ENCODE assay signal across 8 mouse cellular contexts in the genomic region with DNA sequence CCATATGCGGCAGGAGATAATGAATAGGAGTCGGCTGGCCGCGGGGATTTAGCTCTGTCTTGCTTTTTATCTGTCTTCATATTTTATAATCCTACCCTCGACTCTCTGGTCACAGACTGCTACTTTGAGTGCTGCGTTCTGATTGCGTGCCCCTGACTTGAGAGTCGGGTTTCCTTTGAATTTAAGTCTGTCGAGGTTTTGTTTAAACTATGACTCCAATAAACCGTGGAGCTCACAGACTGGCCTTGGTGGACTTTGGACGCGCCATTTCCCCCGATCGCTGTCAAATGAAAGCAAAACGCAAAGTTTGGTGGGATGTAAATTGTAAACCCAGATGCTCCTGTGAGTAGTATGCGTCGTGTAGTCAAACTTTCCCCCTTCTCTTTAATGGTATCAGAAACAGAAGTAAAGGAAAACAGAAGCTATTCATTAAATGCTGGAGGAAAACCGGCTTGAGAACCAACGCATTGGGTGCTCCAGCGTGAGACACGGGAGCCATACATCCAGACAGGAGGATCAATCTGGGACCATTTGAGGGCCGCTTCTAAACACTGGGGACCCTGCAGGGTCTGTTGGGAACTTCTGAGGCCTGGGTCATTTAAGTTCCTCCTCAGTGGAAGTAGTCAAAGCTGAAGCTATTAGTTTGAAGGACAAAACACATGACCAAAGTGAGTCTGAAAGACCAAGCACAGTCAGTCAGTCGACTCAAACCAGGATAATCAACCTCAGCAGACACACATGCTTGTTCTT. TPM values are rescaled to one million over a fixed set of nuclear protein-coding genes. Genes with fewer than 3 reads are reported as not detected.
DNase-seq lines count a peak whose midpoint lies in the region; ATAC-seq and TF ChIP-seq lines count a peak whose summit lies in the region.

No protein-coding gene starts in this region.

- no peaks in the 10 kb centered on the region for H3K36me3 ChIP-seq in lung, postnatal 0 days (ENCODE audit: insufficient read depth, low read length)
- peaks cover 20% of the 10 kb centered on the region for H3K36me3 ChIP-seq in forebrain, embryonic 10.5 days (replicated peaks)
- H3K36me3 ChIP-seq in limb, embryonic 13.5 days: no peaks in the 10 kb centered on the region
- H3K36me3 ChIP-seq in stomach, embryonic 15.5 days: no peaks in the 10 kb centered on the region

- 0 out of 2 replicates have a peak, but pooled peaks cover 8% of the 10 kb centered on the region for H3K4me1 ChIP-seq in lung, postnatal 0 days (ENCODE audit: insufficient read depth, low read depth, low read length)
- peaks cover 46% of the 10 kb centered on the region for H3K4me1 ChIP-seq in forebrain, embryonic 10.5 days
- H3K4me1 ChIP-seq in limb, embryonic 13.5 days: peaks cover 30% of the 10 kb centered on the region
- peaks cover 8% of the 10 kb centered on the region for H3K4me1 ChIP-seq in stomach, embryonic 15.5 days

- no peak for TF ChIP-seq EP300 in lung, postnatal 0 days (IDR thresholded peaks at IDR 0.05)

- TF ChIP-seq CTCF in lung, postnatal 0 days (IDR thresholded peaks at IDR 0.05): no peak

- peak; percentile 29 for ATAC-seq in lung, postnatal 0 days
- no peak; the same call in 1 of the 2 replicates for ATAC-seq in limb, embryonic 13.5 days (ENCODE audit: low FRiP score, low read depth)
- ATAC-seq in stomach, embryonic 15.5 days (ENCODE audit: insufficient read depth, low FRiP score, low read depth): peak; percentile 16

- H3K9ac ChIP-seq in lung, postnatal 0 days (replicated peaks; ENCODE audit: low read depth): peak overlapping the region; percentile 83; the same call in 1 of the 2 replicates
- peak overlapping the region; percentile 95 for H3K9ac ChIP-seq in limb, embryonic 13.5 days
- peak overlapping the region; percentile 49 for H3K9ac ChIP-seq in stomach, embryonic 15.5 days

- H3K9me3 ChIP-seq in lung, postnatal 0 days (ENCODE audit: low read length): no peaks in the 10 kb centered on the region
- no peaks in the 10 kb centered on the region for H3K9me3 ChIP-seq in forebrain, embryonic 10.5 days
- H3K9me3 ChIP-seq in limb, embryonic 13.5 days: no peaks in the 10 kb centered on the region
- no peaks in the 10 kb centered on the region for H3K9me3 ChIP-seq in stomach, embryonic 15.5 days

- peak; percentile 46 for DNase-seq in lung, postnatal 0 days (ENCODE audit: low spot score)
- DNase-seq in lung, postnatal 25 days (ENCODE audit: low spot score): no peak
- DNase-seq in forebrain, embryonic 10.5 days (ENCODE audit: extremely low spot score, low spot score): no peak
- no peak for DNase-seq in layer of hippocampus, adult 11-12 months (ENCODE audit: low spot score)
- no peak for DNase-seq in cerebellum, postnatal 25 days
- DNase-seq in lung, postnatal 10 days: no peak

- peak overlapping the region; percentile 93 for H3K4me3 ChIP-seq in lung, postnatal 0 days (ENCODE audit: low read depth, low read length)
- peak overlapping the region; percentile 91 for H3K4me3 ChIP-seq in forebrain, embryonic 10.5 days
- peak overlapping the region; percentile 91 for H3K4me3 ChIP-seq in limb, embryonic 13.5 days
- peak overlapping the region; percentile 90 for H3K4me3 ChIP-seq in stomach, embryonic 15.5 days (replicated peaks)

- peak overlapping the region; percentile 95 for H3K27ac ChIP-seq in lung, postnatal 0 days (ENCODE audit: low read length)
- H3K27ac ChIP-seq in forebrain, embryonic 10.5 days: peak overlapping the region; percentile 98
- peak overlapping the region; percentile 99 for H3K27ac ChIP-seq in limb, embryonic 13.5 days
- peak overlapping the region; percentile 98 for H3K27ac ChIP-seq in stomach, embryonic 15.5 days

- no peaks in the 10 kb centered on the region for H3K27me3 ChIP-seq in lung, postnatal 0 days (replicated peaks; ENCODE audit: insufficient read depth, low read length)
- H3K27me3 ChIP-seq in forebrain, embryonic 10.5 days (ENCODE audit: poor library complexity, severe bottlenecking): peaks cover 30% of the 10 kb centered on the region
- H3K27me3 ChIP-seq in limb, embryonic 13.5 days: no peaks in the 10 kb centered on the region
- H3K27me3 ChIP-seq in stomach, embryonic 15.5 days (replicated peaks): no peaks in the 10 kb centered on the region

- peak overlapping the region; percentile 94 for H3K4me2 ChIP-seq in lung, postnatal 0 days (replicated peaks; ENCODE audit: low read depth, low read length)
- H3K4me2 ChIP-seq in limb, embryonic 13.5 days (replicated peaks): peak overlapping the region; percentile 93
- H3K4me2 ChIP-seq in stomach, embryonic 15.5 days: peak overlapping the region; percentile 80

- under 1% methylated on average over 23 of the region's 23 CpGs for WGBS in lung, postnatal 0 days
- WGBS in forebrain, embryonic 10.5 days: 1% methylated on average over 23 of the region's 23 CpGs
- WGBS in limb, embryonic 13.5 days: under 1% methylated on average over 23 of the region's 23 CpGs
- WGBS in stomach, embryonic 15.5 days: 2% methylated on average over 23 of the region's 23 CpGs

RNA-seq across cellular contexts. Expression of gene Fzd1, which starts 0.7 kb away (rescaled TPM):
- 18.3 and 23.3 TPM in 2 replicates for polyA plus RNA-seq in lung, postnatal 0 days (2015; fragmentation: Nextera tagmentation; extraction: Ambion mirVana)
- 13.5 and 13.9 TPM in 2 replicates for polyA plus RNA-seq in forebrain, embryonic 10.5 days (2016; fragmentation: Nextera tagmentation; extraction: Ambion mirVana)
- polyA plus RNA-seq in limb, embryonic 13.5 days (2015; fragmentation: Nextera tagmentation; extraction: Ambion mirVana): 18.3 and 18.8 TPM in 2 replicates
- 24.7 and 24.9 TPM in 2 replicates for polyA plus RNA-seq in stomach, embryonic 15.5 days (2015; fragmentation: Nextera tagmentation; extraction: Ambion mirVana)
